Mouse (Mus musculus) heart, embryonic 16.5 days (tissue): Measurements from ENCODE around the gene Vwa8. TPM values are rescaled to one million over a fixed set of nuclear protein-coding genes. Genes with fewer than 3 reads are reported as not detected.

Source experiments
- ATAC-seq: fragments of 200-750 bp; cut with Nextera tagmentation; replicated peaks from 2 replicates; pipeline ENCODE4 v1.8.0; 2017; ENCODE audit warnings: moderate number of reproducible peaks; ENCODE audit not compliant: insufficient read depth, low FRiP score; ENCODE audit errors: extremely low read depth
- H3K27ac ChIP-seq: fragments of 300-500 bp; sonication (generic); 2 replicates; pipeline ENCODE4 v1.5.1; 2014; ENCODE audit warnings: mild to moderate bottlenecking, low read length, control low read depth, moderate library complexity
- H3K27me3 ChIP-seq: fragments of 300-500 bp; sonication (generic); 2 replicates; pipeline ENCODE4 v1.6.1; 2014; ENCODE audit warnings: low read length, mixed read lengths; ENCODE audit not compliant: control insufficient read depth, insufficient read depth
- H3K36me3 ChIP-seq: fragments of 300-500 bp; sonication (generic); 2 replicates; pipeline ENCODE4 v1.6.1; 2014; ENCODE audit not compliant: control insufficient read depth, insufficient read depth
- H3K4me1 ChIP-seq: fragments of 300-500 bp; sonication (generic); 2 replicates; pipeline ENCODE4 v1.6.1; 2014; ENCODE audit warnings: low read length, mixed read lengths; ENCODE audit not compliant: control insufficient read depth, insufficient read depth
- H3K4me2 ChIP-seq: fragments of 300-500 bp; sonication (generic); 2 replicates; pipeline ENCODE4 v1.6.1; 2014; ENCODE audit warnings: low read depth, mild to moderate bottlenecking, control low read depth, low read length
- H3K4me3 ChIP-seq: fragments of 300-500 bp; sonication (generic); 2 replicates; pipeline ENCODE4 v1.5.1; 2014; ENCODE audit warnings: mild to moderate bottlenecking, control low read depth, low read length
- H3K9ac ChIP-seq: fragments of 300-500 bp; sonication (generic); 2 replicates; pipeline ENCODE4 v1.6.1; 2014; ENCODE audit warnings: low read length, control low read depth
- H3K9me3 ChIP-seq: fragments of 300-500 bp; sonication (generic); replicated peaks from 2 replicates; pipeline ENCODE4 v1.6.1; 2016; ENCODE audit warnings: low read length; ENCODE audit not compliant: control insufficient read depth
- WGBS: fragments of 180-500 bp; shearing (Covaris S2); extraction: QIAGEN DNeasy Blood & Tissue Kit; methylation state at CpG from one replicate; pipeline ENCODE4 v1.1.7; 2014; 5-methylcytosine and 5-hydroxymethylcytosine counted together
- polyA plus RNA-seq: library from polyadenylated mRNA; unstranded; fragments of >200 nt; fragmentation: Nextera tagmentation; extraction: Ambion mirVana; gene quantifications from 2 replicates; pipeline ENCODE4 v1.2.1, GENCODE M21; 2015

Gene Vwa8
- polyA plus RNA-seq, 1 experiment from 2014 or later: 16.9 TPM

DNA sequence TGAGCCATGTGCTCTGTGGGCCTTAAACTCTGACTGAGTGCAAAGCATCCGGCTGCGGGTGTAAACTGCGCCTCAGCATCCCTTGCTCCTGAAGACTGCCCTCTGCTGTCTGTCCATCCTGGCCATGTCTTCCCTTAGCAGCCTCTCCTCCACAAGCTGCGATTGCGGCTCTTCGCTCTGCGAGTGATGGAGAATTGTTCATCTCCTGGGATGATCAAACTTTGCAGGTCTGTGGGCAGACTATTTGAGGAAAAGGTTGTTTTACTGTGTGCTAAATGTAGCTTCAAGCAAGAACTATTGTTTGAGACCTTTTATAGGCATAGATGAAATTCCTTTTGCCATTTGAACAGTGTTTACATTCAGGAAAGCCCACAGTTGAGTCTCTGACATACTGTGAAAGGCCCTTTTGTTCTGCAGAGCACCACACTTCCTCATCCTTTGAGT lies 286.1 kb downstream of the Vwa8 start:
- peaks cover under 1% of the 10 kb centered on the region for H3K4me1 ChIP-seq

DNA sequence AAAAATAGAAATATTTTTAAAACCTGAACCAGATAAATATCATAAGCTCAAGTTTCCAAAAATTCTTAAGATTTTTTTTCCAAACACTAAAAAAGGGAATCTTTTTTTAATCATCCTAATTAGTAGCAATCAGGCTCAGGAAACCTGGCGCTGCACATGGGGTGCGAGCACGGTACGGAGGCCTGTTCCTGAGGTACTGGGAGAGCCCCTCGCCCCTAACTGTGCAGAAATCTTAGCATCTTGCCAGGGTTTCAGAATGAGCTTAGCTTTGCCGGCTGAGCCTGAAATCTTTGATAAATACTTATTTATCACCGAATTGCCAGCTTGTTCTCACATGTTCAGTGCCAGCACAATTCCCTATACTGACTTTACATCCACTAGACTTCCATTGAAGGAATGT lies 286.6 kb downstream of the Vwa8 start:
- Histone ChIP-seq H3K4me3 (no peak overlapping the region), H3K27ac (no peak overlapping the region), H3K9me3 (no peaks in the 10 kb centered on the region), H3K4me1 (peaks cover 6% of the 10 kb centered on the region), H3K36me3 (no peaks in the 10 kb centered on the region), H3K4me2 (no peak overlapping the region), H3K27me3 (no peaks in the 10 kb centered on the region), H3K9ac (no peak overlapping the region)
- ATAC-seq: no peak
- WGBS: 82% methylated on average over 7 of the region's 7 CpGs

More for the DNA sequence above, 286.1 kb downstream of the Vwa8 start:
- H3K36me3 ChIP-seq: no peaks in the 10 kb centered on the region
- H3K9me3 ChIP-seq: no peaks in the 10 kb centered on the region
- H3K27me3 ChIP-seq: no peaks in the 10 kb centered on the region
- WGBS: 32% methylated on average over 7 of the region's 7 CpGs
- H3K9ac ChIP-seq: no peak overlapping the region
- peak overlapping the region; percentile 21; the same call in 1 of the 2 replicates for H3K27ac ChIP-seq
- H3K4me2 ChIP-seq: no peak overlapping the region
- ATAC-seq: 0 out of 2 replicates have a peak, but pooled peaks have one; percentile 37
- H3K4me3 ChIP-seq: no peak overlapping the region

DNA sequence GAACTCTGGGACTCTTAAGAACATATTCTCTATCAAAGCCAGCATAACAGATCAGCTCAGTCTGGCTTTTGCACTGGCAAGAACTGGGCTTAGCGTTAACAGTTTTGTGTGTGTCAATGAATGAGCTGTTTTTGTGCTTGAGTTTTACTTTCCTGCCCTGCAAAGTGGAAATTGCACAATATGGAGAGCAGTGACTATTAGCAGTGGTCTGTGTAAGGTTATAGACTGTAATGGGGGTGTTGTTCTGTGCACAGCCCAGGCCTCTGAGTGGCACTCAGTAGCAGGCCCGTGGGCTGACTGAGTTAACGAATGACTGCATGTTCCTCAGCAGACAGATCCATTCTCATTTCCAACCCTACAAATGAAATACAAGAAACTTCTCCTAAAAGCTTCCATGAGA lies 287.7 kb downstream of the Vwa8 start:
- Histone ChIP-seq H3K4me2 (no peak overlapping the region), H3K36me3 (no peaks in the 10 kb centered on the region), H3K27ac (no peak overlapping the region), H3K4me1 (peaks cover 16% of the 10 kb centered on the region), H3K4me3 (no peak overlapping the region), H3K9me3 (no peaks in the 10 kb centered on the region), H3K9ac (no peak overlapping the region), H3K27me3 (no peaks in the 10 kb centered on the region)
- 73% methylated on average over 3 of the region's 3 CpGs for WGBS
- ATAC-seq: no peak

DNA sequence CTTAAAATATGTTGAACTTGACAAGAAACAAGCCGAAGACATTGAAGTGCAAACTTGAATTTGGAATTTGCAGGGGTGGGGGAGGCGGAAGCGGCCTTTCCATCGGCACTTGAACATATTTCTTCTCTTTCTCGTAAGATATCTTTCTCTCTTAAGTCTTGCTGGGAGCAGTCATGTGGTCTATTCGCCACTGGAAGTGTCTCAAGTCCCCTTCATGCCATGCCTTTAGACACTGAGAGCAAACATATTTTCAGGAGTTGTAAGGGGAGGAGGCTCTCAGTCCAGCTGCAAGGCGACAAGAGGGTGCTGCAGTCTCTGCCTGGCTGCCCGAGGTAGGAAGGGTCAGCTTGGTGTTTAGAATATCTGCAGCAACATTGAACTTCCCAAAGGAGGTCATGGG lies 288.2 kb downstream of the Vwa8 start:
- Histone ChIP-seq H3K4me2 (no peak overlapping the region), H3K4me1 (peaks cover 16% of the 10 kb centered on the region), H3K36me3 (no peaks in the 10 kb centered on the region), H3K27ac (no peak overlapping the region), H3K9ac (no peak overlapping the region), H3K9me3 (no peaks in the 10 kb centered on the region), H3K4me3 (no peak overlapping the region), H3K27me3 (no peaks in the 10 kb centered on the region)
- no peak for ATAC-seq
- 67% methylated on average over 8 of the region's 8 CpGs for whole genome bisulfite sequencing

DNA sequence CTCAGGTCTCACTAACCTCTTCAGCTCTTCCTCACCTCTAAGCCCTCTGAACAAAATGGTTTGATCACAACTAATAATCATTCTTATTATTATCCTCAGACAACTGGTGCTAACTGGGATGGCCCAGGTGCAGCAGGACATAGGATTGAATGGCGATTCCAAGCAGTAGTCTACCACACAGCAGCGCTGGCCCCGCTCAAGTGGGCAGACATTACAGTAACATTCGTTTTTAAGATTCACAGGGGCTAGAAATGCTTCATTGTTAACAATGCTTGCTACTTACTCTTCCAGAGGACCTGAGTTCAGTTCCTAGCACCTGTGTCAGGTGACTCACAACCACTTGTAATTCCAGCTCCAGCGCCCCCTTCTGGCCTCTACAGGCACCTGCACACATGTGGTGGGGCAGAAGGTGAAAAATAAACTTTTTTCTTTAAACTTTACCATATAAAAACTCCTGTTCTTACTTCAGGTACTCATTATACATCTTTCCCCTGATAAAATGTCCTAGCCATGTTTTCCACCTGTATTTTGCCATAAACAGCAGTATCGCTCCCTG lies 290.3 kb downstream of the Vwa8 start:
- H3K4me2 ChIP-seq: no peak overlapping the region
- 92% methylated on average over 6 of the region's 6 CpGs for WGBS
- ATAC-seq: no peak
- H3K27ac ChIP-seq: no peak overlapping the region
- no peak overlapping the region for H3K9ac ChIP-seq
- H3K27me3 ChIP-seq: no peaks in the 10 kb centered on the region
- no peaks in the 10 kb centered on the region for H3K36me3 ChIP-seq
- no peak overlapping the region for H3K4me3 ChIP-seq
- no peaks in the 10 kb centered on the region for H3K9me3 ChIP-seq
- peaks cover 16% of the 10 kb centered on the region for H3K4me1 ChIP-seq

DNA sequence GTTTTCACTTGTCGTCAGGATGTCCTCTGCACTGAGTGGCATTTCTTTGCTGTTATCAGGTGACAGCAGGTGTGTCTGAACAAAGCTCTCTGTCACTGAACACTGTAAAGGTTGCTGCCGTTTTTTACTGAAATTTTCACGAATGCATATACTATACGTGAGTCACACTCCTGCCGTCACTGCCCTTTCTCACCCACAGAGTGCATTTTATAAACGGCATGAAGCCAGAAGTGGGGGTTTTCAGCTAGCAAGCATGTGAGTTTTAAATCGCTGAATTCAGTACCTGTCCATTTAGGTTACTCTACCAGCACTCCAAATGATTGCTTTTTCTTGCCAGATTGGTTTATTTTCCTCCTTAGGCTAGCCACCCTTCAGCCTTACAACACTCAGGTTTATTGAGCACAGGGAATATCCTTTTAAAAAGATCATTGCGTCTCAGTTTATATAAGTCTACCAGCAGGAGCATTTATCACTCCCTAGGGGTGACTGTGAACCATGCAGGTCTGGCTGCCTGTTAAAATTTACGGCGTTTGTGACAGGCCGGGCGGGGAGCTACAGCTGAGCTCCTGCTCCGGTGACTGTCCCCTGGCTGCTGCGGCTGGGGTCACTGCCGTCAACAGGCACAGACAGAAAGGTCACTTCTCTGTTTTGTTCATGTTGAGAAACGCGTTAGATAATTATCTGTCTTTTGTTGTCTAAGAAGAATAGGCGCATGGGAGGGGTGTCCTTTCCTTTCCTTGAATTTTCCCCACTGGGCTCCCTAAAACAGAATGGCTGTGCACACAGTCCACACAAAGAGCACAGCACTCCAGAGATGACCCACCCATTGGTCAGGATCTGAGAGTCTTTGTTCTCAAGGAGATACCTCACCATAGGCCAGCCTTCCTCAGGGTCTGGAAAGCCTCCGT lies 291.3 kb downstream of the Vwa8 start:
- H3K4me1 ChIP-seq: peaks cover 16% of the 10 kb centered on the region
- no peak overlapping the region for H3K4me3 ChIP-seq
- H3K27ac ChIP-seq: peak overlapping the region; percentile 60
- ATAC-seq: no peak
- no peaks in the 10 kb centered on the region for H3K9me3 ChIP-seq
- no peaks in the 10 kb centered on the region for H3K36me3 ChIP-seq
- no peak overlapping the region for H3K9ac ChIP-seq
- WGBS: 42% methylated on average over 19 of the region's 19 CpGs
- H3K27me3 ChIP-seq: no peaks in the 10 kb centered on the region
- no peak overlapping the region for H3K4me2 ChIP-seq

DNA sequence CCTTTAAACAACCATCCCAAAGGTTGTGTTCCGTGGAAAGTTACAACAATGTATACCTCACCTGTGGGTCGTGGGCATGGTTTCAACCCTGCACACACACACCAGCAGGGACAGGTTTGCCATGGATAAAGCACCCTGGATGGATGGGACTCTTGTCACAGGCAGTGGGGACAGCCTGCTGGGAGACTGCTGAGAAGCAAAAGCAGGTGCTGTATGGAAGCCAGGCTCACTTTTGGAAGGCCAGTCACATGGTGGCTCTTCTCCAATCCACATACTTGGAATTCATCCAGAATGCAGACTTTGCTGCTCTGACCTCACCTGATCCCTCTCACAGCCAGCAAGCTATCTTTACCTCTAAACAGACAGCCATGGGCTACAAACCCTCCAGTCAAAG lies 292.0 kb downstream of the Vwa8 start:
- 67% methylated on average over 2 of the region's 2 CpGs for WGBS
- Histone ChIP-seq H3K27me3 (no peaks in the 10 kb centered on the region), H3K9ac (no peak overlapping the region), H3K36me3 (no peaks in the 10 kb centered on the region), H3K9me3 (no peaks in the 10 kb centered on the region), H3K4me2 (no peak overlapping the region), H3K4me1 (peaks cover 16% of the 10 kb centered on the region), H3K27ac (peak overlapping the region; percentile 60), H3K4me3 (no peak overlapping the region)
- ATAC-seq: peak; percentile 88

DNA sequence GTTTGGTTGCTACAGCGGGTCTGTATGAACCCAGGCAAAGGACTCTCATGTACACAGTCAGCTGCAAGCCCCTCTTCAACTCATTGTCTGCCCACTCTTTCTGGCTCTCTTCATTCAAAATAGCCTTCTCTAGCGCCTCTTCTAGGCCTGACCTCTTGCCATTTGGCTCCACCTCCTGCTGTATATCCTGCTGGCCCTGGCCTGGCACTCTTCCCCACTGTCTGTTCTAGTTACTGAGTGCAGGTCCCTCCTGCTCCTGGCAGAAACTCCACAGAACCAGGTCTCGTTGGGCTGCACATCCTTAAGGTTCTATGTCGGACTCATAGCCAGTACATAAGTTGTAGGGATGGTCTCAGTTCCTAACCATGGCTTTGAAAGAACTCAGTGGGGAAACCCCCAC lies 293.5 kb downstream of the Vwa8 start:
- Histone ChIP-seq H3K4me1 (peaks cover 16% of the 10 kb centered on the region), H3K36me3 (no peaks in the 10 kb centered on the region), H3K4me3 (no peak overlapping the region), H3K27ac (no peak overlapping the region), H3K9ac (no peak overlapping the region), H3K9me3 (no peaks in the 10 kb centered on the region), H3K27me3 (no peaks in the 10 kb centered on the region), H3K4me2 (no peak overlapping the region)
- WGBS: 87% methylated on average over 4 of the region's 4 CpGs
- ATAC-seq: no peak

DNA sequence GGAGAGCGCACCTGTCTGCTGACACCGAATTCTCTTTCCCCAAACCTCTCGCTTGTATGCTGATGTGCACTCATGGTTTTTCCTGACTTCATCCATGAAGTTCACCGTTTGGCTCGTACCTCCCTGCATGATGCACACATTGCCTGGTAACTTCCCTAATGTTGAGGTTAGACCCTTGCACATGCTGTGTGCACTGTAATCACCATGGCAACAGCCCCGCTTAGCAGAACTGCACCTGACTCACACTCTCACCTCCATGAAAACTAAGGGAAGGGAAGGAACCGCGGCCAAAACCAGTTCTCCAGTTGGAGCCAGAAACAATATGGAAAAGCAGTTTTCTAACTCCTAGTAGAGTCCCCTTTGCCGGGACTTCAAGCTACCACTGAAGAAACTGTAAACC lies 294.8 kb downstream of the Vwa8 start:
- Histone ChIP-seq H3K4me2 (no peak overlapping the region), H3K36me3 (no peaks in the 10 kb centered on the region), H3K27me3 (no peaks in the 10 kb centered on the region), H3K4me1 (peaks cover 16% of the 10 kb centered on the region), H3K9ac (no peak overlapping the region), H3K9me3 (no peaks in the 10 kb centered on the region), H3K4me3 (no peak overlapping the region), H3K27ac (no peak overlapping the region)
- no peak for ATAC-seq
- 91% methylated on average over 9 of the region's 9 CpGs for WGBS
